Mouse (Mus musculus) liver, embryonic 16.5 days (tissue): Measurements from ENCODE around the gene Vma21. TPM values are rescaled to one million over a fixed set of nuclear protein-coding genes. Genes with fewer than 3 reads are reported as not detected.

ENCODE experiments used
- ATAC-seq: fragments of 200-750 bp; cut with Nextera tagmentation; 2 replicates; pipeline ENCODE4 v1.8.0; 2017; ENCODE audit warnings: low read depth, mild to moderate bottlenecking, moderate number of reproducible peaks, moderate library complexity
- H3K27ac ChIP-seq: fragments of 300-500 bp; sonication (generic); 2 replicates; pipeline ENCODE4 v1.5.1; 2014; ENCODE audit warnings: mild to moderate bottlenecking, low read length
- H3K27me3 ChIP-seq: fragments of 300-500 bp; sonication (generic); 2 replicates; pipeline ENCODE4 v1.6.1; 2014; ENCODE audit warnings: low read depth, low read length, mixed read lengths; ENCODE audit not compliant: control insufficient read depth, insufficient read depth
- H3K36me3 ChIP-seq: fragments of 300-500 bp; sonication (generic); 2 replicates; pipeline ENCODE4 v1.6.1; 2014; ENCODE audit warnings: mild to moderate bottlenecking; ENCODE audit not compliant: control insufficient read depth, insufficient read depth
- H3K4me1 ChIP-seq: fragments of 300-500 bp; sonication (generic); 2 replicates; pipeline ENCODE4 v1.6.1; 2014; ENCODE audit warnings: low read depth, low read length, mixed read lengths; ENCODE audit not compliant: control insufficient read depth
- H3K4me2 ChIP-seq: fragments of 300-500 bp; sonication (generic); 2 replicates; pipeline ENCODE4 v1.6.1; 2014; ENCODE audit warnings: low read depth, low read length, mixed read lengths
- H3K4me3 ChIP-seq: fragments of 300-500 bp; sonication (generic); 2 replicates; pipeline ENCODE4 v1.5.1; 2014; ENCODE audit warnings: low read depth, mild to moderate bottlenecking, low read length
- H3K9ac ChIP-seq: fragments of 300-500 bp; sonication (generic); 2 replicates; pipeline ENCODE4 v1.6.1; 2014; ENCODE audit warnings: low read depth, low read length
- H3K9me3 ChIP-seq: fragments of 300-500 bp; sonication (generic); replicated peaks from 2 replicates; pipeline ENCODE4 v1.6.1; 2016; ENCODE audit warnings: low read length; ENCODE audit not compliant: control insufficient read depth
- WGBS: fragments of 180-500 bp; shearing (Covaris S2); extraction: QIAGEN DNeasy Blood & Tissue Kit; methylation state at CpG from one replicate; pipeline ENCODE4 v1.1.7; 2014; ENCODE audit not compliant: insufficient replicate concordance; 5-methylcytosine and 5-hydroxymethylcytosine counted together
- polyA plus RNA-seq: library from polyadenylated mRNA; unstranded; fragments of >200 nt; fragmentation: Nextera tagmentation; extraction: Ambion mirVana; gene quantifications from 2 replicates; pipeline ENCODE4 v1.2.1, GENCODE M21; 2015

Gene Vma21
- polyA plus RNA-seq, 1 experiment from 2014 or later = 22.5 TPM

GRCm38 (mm10) chrX:71846696-71847095 is 31.0 kb downstream of the Vma21 start:
- Histone ChIP-seq H3K9me3 (no peaks in the 10 kb centered on the region), H3K4me1 (no peaks in the 10 kb centered on the region), H3K27ac (no peak overlapping the region), H3K9ac (no peak overlapping the region), H3K4me2 (no peak overlapping the region), H3K27me3 (no peaks in the 10 kb centered on the region), H3K36me3 (no peaks in the 10 kb centered on the region), H3K4me3 (no peak overlapping the region)
- no peak for ATAC-seq
- 63% methylated on average over 4 of the region's 4 CpGs for WGBS

GRCm38 (mm10) chrX:71853798-71854197 is 38.1 kb downstream of the Vma21 start:
- Histone ChIP-seq H3K36me3 (no peaks in the 10 kb centered on the region), H3K9ac (no peak overlapping the region), H3K4me1 (no peaks in the 10 kb centered on the region), H3K4me3 (no peak overlapping the region), H3K4me2 (no peak overlapping the region), H3K9me3 (no peaks in the 10 kb centered on the region), H3K27ac (no peak overlapping the region), H3K27me3 (no peaks in the 10 kb centered on the region)
- ATAC-seq = no peak

Other genes with a start within 250 kb of the Vma21 start
- 0.04 TPM in 1 of 2 replicates, not detected in the other for gene Gpr50, start 152.3 kb upstream of the Vma21 start, polyA plus RNA-seq
- gene Gm1141, start 105.1 kb downstream of the Vma21 start, polyA plus RNA-seq = 0.05 TPM in 1 of 2 replicates, not detected in the other
- 1.2 and 1.5 TPM in 2 replicates for gene Prrg3, start 146.7 kb downstream of the Vma21 start, polyA plus RNA-seq
- gene Fate1, start 157.1 kb downstream of the Vma21 start, polyA plus RNA-seq = not detected in 2 replicates
- 0.04 TPM in 1 of 2 replicates, not detected in the other for gene Cnga2, start 175.9 kb downstream of the Vma21 start, polyA plus RNA-seq